10 mouse cellular contexts compared by ENCODE assay signal in genomic region chr6:88152127-88152705, GRCm38 (mm10). TPM values are rescaled to one million over a fixed set of nuclear protein-coding genes. Genes with fewer than 3 reads are reported as not detected.
DNase-seq lines count a peak whose midpoint lies in the region; ATAC-seq and TF ChIP-seq lines count a peak whose summit lies in the region.
"Had no signal": no experiment of that assay in that cellular context is flagged by ENCODE, and none has a peak within 500 bp of the region (broad histone marks: within the 10 kb centered on the region; RNA-seq: fewer than 3 reads in every experiment).

No protein-coding gene starts in this region.

- no peak for TF ChIP-seq CTCF in heart, adult 2 months (IDR thresholded peaks at IDR 0.05)
- TF ChIP-seq CTCF in lung, adult 2 months (IDR thresholded peaks at IDR 0.05; ENCODE audit: insufficient read depth, low read length), result no peak
- TF ChIP-seq CTCF in left cerebral cortex, adult 2 months (IDR thresholded peaks at IDR 0.05), result no peak

- H3K4me2 ChIP-seq in kidney, embryonic 14.5 days (replicated peaks; ENCODE audit: low read depth, low read length), result no peak overlapping the region

- H3K27me3 ChIP-seq in heart, adult 2 months (ENCODE audit: control insufficient read depth, insufficient read depth, low read length), result no peaks in the 10 kb centered on the region
- no peaks in the 10 kb centered on the region for H3K27me3 ChIP-seq in kidney, embryonic 14.5 days (ENCODE audit: control insufficient read depth, insufficient read depth, low read length)

- peak; percentile 52; the same call in 1 of the 2 replicates for TF ChIP-seq POLR2A in heart, adult 2 months (IDR thresholded peaks at IDR 0.05; ENCODE audit: insufficient read depth, low read depth, low read length)
- peak; percentile 60; the same call in 1 of the 2 replicates for TF ChIP-seq POLR2A in lung, adult 2 months (IDR thresholded peaks at IDR 0.05; ENCODE audit: borderline replicate concordance, extremely low read depth, low read depth, low read length)

- intact Hi-C loops in heart, adult 2 months (cut with DNase I), result loop anchor here (1.0 to 5.0 kb wide), 2 partner anchors 16 to 35 kb away; no protein-coding TSS in a partner anchor
- intact Hi-C loops in left cerebral cortex, adult 2 months (cut with DNase I), result no loop called here

- DNase-seq in adrenal gland, adult 2 months, result peak; percentile 61
- peak; percentile 73 to 76 for DNase-seq in heart, adult 2 months
- peak; percentile 48 for DNase-seq in lung, adult 2 months
- no peak for DNase-seq in left cerebral cortex, adult 2 months (ENCODE audit: extremely low spot score in 1 of 2, low spot score in 2 of 2)
- DNase-seq in right cerebral cortex, postnatal 4 days, result no peak
- DNase-seq in embryo, embryonic 11 days, result no peak
- DNase-seq: cerebellum, adult 11-12 months; left cerebral cortex, postnatal 4 days had no signal

- 39% methylated on average over 14 of the region's 14 CpGs for WGBS in heart, adult 2 months
- 75% methylated on average over 14 of the region's 14 CpGs for WGBS in kidney, embryonic 14.5 days
- WGBS in lung, adult 2 months, result 35% methylated on average over 14 of the region's 14 CpGs

- H3K27ac ChIP-seq in heart, adult 2 months, result peak overlapping the region; percentile 66
- no peak overlapping the region; the same call in 1 of the 2 replicates for H3K27ac ChIP-seq in kidney, embryonic 14.5 days (ENCODE audit: low read depth, low read length)
- no peak overlapping the region for H3K27ac ChIP-seq in left cerebral cortex, adult 2 months

- ATAC-seq in kidney, embryonic 14.5 days (ENCODE audit: low FRiP score, low TSS enrichment), result peak; percentile 20; the same call in 1 of the 2 replicates
- ATAC-seq in activated CD4-positive, CD25-positive, alpha-beta regulatory T cell, adult 4 months, result no peak

- H3K79me2 ChIP-seq in heart, adult 2 months (replicated peaks; ENCODE audit: control insufficient read depth, insufficient read depth, low read length), result no peaks in the 10 kb centered on the region

- peak; percentile 51; the same call in 1 of the 2 replicates for TF ChIP-seq EP300 in heart, adult 2 months (IDR thresholded peaks at IDR 0.05; ENCODE audit: insufficient read depth, low read depth, low read length)

- no peaks in the 10 kb centered on the region for H3K9me3 ChIP-seq in kidney, embryonic 14.5 days (ENCODE audit: control insufficient read depth, low read length)

- no peaks in the 10 kb centered on the region for H3K36me3 ChIP-seq in heart, adult 2 months (ENCODE audit: control insufficient read depth, insufficient read depth, low read length)
- no peaks in the 10 kb centered on the region for H3K36me3 ChIP-seq in kidney, embryonic 14.5 days (ENCODE audit: control insufficient read depth, insufficient read depth, low read length)

- H3K9ac ChIP-seq in heart, adult 2 months (ENCODE audit: low read depth, low read length), result no peak overlapping the region
- no peak overlapping the region for H3K9ac ChIP-seq in kidney, embryonic 14.5 days (ENCODE audit: low read depth, low read length)

- H3K4me3 ChIP-seq in heart, adult 2 months, result peak overlapping the region; percentile 21; the same call in 1 of the 2 replicates
- H3K4me3 ChIP-seq in kidney, embryonic 14.5 days (ENCODE audit: low read length), result no peak overlapping the region
- H3K4me3 ChIP-seq in lung, adult 2 months (replicated peaks; ENCODE audit: extremely low read depth, low read depth, low read length), result peak overlapping the region; percentile 67
- no peak overlapping the region for H3K4me3 ChIP-seq in left cerebral cortex, adult 2 months

- peaks cover 4% of the 10 kb centered on the region for H3K4me1 ChIP-seq in heart, adult 2 months (ENCODE audit: control insufficient read depth, insufficient read depth, low read length)
- 0 out of 2 replicates have a peak, but pooled peaks cover 4% of the 10 kb centered on the region for H3K4me1 ChIP-seq in kidney, embryonic 14.5 days (ENCODE audit: control insufficient read depth, insufficient read depth, low read length)
- peaks cover 9% of the 10 kb centered on the region for H3K4me1 ChIP-seq in lung, adult 2 months (ENCODE audit: control insufficient read depth, insufficient read depth, low read length)

RNA-seq across cellular contexts. Expression of gene Gata2, which starts 41.5 kb away (rescaled TPM):
- 10 to 100 TPM; 23.0 to 52.6 TPM for total RNA-seq in adrenal gland, adult 2 months (2021)
- 167 and 184 TPM in 2 replicates for polyA plus RNA-seq in adrenal gland, adult 2 months (2012; rRNA removed)
- total RNA-seq in heart, adult 2 months (2021), result 10 to 100 TPM; 17.8 to 19.6 TPM
- polyA plus RNA-seq in heart, adult 2 months (2012; rRNA removed), result 14.3 and 18.7 TPM in 2 replicates
- polyA plus RNA-seq in kidney, embryonic 14.5 days (2014; fragmentation: Nextera tagmentation; extraction: Ambion mirVana), result 27.2 and 44.6 TPM in 2 replicates
- polyA plus RNA-seq in lung, adult 2 months (2012; rRNA removed), result 184 and 333 TPM in 2 replicates
- total RNA-seq in left cerebral cortex, adult 2 months (2021), result 1 to 10 TPM; 8.4 to 8.5 TPM
- not detected for polyA plus RNA-seq in activated CD4-positive, CD25-positive, alpha-beta regulatory T cell, adult 4 months (2017; shearing (Covaris generic))

Comparison
In these comparisons a context has a peak if more than half of its experiments do, and no peak if none do; other contexts are left out.
1. DNase-seq: peak in adrenal gland, adult 2 months (single experiment), heart, adult 2 months (2 of 2) and lung, adult 2 months (single experiment); none in left cerebral cortex, adult 2 months (0 of 2), right cerebral cortex, postnatal 4 days (single experiment) and embryo, embryonic 11 days (single experiment).
2. H3K4me3 ChIP-seq: peak in heart, adult 2 months (single experiment) and lung, adult 2 months (single experiment); none in kidney, embryonic 14.5 days (single experiment) and left cerebral cortex, adult 2 months (single experiment).
3. RNA of gene Gata2, which starts 41.5 kb away (polyA plus RNA-seq): 167 to 184 TPM in adrenal gland, adult 2 months, 184 to 333 TPM in lung, adult 2 months, 27.2 to 44.6 TPM in kidney, embryonic 14.5 days and 14.3 to 18.7 TPM in heart, adult 2 months; not detected in activated CD4-positive, CD25-positive, alpha-beta regulatory T cell, adult 4 months; every median in the first group is over 10 times any median in the second.